Mouse (Mus musculus) myocyte (in vitro differentiated cells): ENCODE results near the gene Zkscan3. TPM values are rescaled to one million over a fixed set of nuclear protein-coding genes. Genes with fewer than 3 reads are reported as not detected.

Source experiments
- H3K27me3 ChIP-seq: one replicate; pipeline ENCODE4 v1.6.1; 2011; ENCODE audit not compliant: control insufficient read depth, insufficient read depth, insufficient read length
- H3K36me3 ChIP-seq: one replicate; pipeline ENCODE4 v1.6.1; 2011; ENCODE audit not compliant: control insufficient read depth, insufficient read depth
- H3K4me2 ChIP-seq: one replicate; pipeline ENCODE4 v1.6.1; 2011; ENCODE audit warnings: low read depth, control low read depth
- H3K4me3 ChIP-seq: one replicate; pipeline ENCODE4 v1.5.1; 2011; ENCODE audit warnings: mild to moderate bottlenecking, control low read depth, moderate library complexity
- H3K79me2 ChIP-seq: one replicate; pipeline ENCODE4 v1.6.1; 2011; ENCODE audit not compliant: control insufficient read depth, insufficient read depth
- H3ac ChIP-seq: one replicate; pipeline ENCODE4 v1.6.1; 2011; ENCODE audit not compliant: control insufficient read depth, insufficient read length
- CEBPB ChIP-seq: IDR thresholded peaks from 2 replicates; pipeline ENCODE4 v1.6.1; 2011; ENCODE audit warnings: mild to moderate bottlenecking, moderate library complexity; ENCODE audit not compliant: poor library complexity, insufficient read depth, severe bottlenecking
- E2F4 ChIP-seq: IDR thresholded peaks from one replicate; pipeline ENCODE4 v1.6.1; 2011; ENCODE audit warnings: mild to moderate bottlenecking, control low read depth, moderate library complexity; ENCODE audit not compliant: insufficient read depth
- MAX ChIP-seq: IDR thresholded peaks from one replicate; pipeline ENCODE4 v1.6.1; 2011; ENCODE audit warnings: low read depth, mild to moderate bottlenecking, control low read depth
- MYOD1 ChIP-seq, 3 experiments: IDR thresholded peaks; one replicate each; pipeline ENCODE4 v1.6.1; 2011; ENCODE audit warnings: control low read depth in 2 of 3, low read depth in 2 of 3, mild to moderate bottlenecking in 2 of 3, moderate library complexity in 1 of 3; ENCODE audit not compliant: insufficient read length in 2 of 3, control insufficient read depth in 1 of 3
- MYOG ChIP-seq, 3 experiments: IDR thresholded peaks; one replicate each; pipeline ENCODE4 v1.6.1; 2011; ENCODE audit warnings: control low read depth in 2 of 3, low read depth in 2 of 3, mild to moderate bottlenecking in 2 of 3; ENCODE audit not compliant: insufficient read length in 2 of 3, control insufficient read depth in 1 of 3, insufficient read depth in 1 of 3
- POLR2A ChIP-seq: IDR thresholded peaks from one replicate; pipeline ENCODE4 v1.6.1; 2011; ENCODE audit warnings: low read depth, mild to moderate bottlenecking, control low read depth, moderate library complexity; ENCODE audit not compliant: insufficient read length
- POLR2AphosphoS2 ChIP-seq: IDR thresholded peaks from one replicate; pipeline ENCODE4 v1.6.1; 2011; ENCODE audit warnings: low read depth, control low read depth; ENCODE audit not compliant: insufficient read length
- REST ChIP-seq: IDR thresholded peaks from one replicate; pipeline ENCODE4 v1.6.1; 2011; ENCODE audit warnings: mild to moderate bottlenecking, control low read depth, moderate library complexity; ENCODE audit not compliant: insufficient read depth, insufficient read length
- SRF ChIP-seq: IDR thresholded peaks from one replicate; pipeline ENCODE4 v1.6.1; 2011; ENCODE audit warnings: low read depth; ENCODE audit not compliant: control insufficient read depth, insufficient read length
- TCF12 ChIP-seq: IDR thresholded peaks from one replicate; pipeline ENCODE4 v1.6.1; 2011; ENCODE audit warnings: mild to moderate bottlenecking, control low read depth; ENCODE audit not compliant: poor library complexity, insufficient read depth, severe bottlenecking
- TCF3 ChIP-seq: IDR thresholded peaks from one replicate; pipeline ENCODE4 v1.6.1; 2011; ENCODE audit warnings: low read depth, control low read depth; ENCODE audit not compliant: insufficient read length
- USF1 ChIP-seq: IDR thresholded peaks from one replicate; pipeline ENCODE4 v1.6.1; 2011; ENCODE audit warnings: low read depth, mild to moderate bottlenecking, control low read depth, moderate library complexity
- polyA plus RNA-seq: library from polyadenylated mRNA; unstranded; fragments of >200 nt; fragmentation: generic; extraction: Trizol; gene quantifications from one replicate; pipeline ENCODE4 v1.2.1, GENCODE M21; 2012; ENCODE audit warnings: missing spikeins

Gene Zkscan3
- polyA plus RNA-seq, result 13.6 TPM

DNA sequence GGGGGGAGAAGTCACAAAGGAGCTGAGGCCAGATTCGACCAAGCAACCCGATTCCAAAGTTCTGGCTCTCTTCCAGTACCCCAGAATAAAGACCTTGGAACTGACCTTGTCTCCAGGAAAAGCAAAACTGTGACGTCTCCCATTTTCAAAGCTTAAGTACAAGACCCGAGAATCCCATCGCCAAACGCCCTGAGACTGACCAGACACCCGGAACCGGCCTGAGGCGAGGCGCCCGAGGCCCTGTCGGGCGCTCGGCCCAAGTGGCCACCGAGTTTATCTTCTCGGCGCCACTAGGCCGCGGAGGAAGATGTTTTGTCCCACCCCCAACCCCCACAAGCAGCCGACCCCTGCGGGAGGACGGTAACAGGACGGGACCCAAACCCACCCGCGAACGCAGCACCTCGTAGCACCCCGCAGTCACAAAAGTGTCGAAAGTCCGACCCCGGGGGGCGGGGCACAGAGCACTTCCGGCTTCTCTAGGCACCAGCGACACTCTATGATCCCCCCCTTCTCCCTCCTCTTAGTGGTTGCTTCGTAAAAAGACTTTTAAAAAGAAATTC is at the start of gene Zkscan3:
Gene Zkscan3 (minus strand): TSS at position 469 of the 560 bp plus-strand sequence.
- Histone ChIP-seq H3ac (peak within 1 kb of the TSS; percentile 31), H3K27me3 (no peaks in the 10 kb centered on the region)

DNA sequence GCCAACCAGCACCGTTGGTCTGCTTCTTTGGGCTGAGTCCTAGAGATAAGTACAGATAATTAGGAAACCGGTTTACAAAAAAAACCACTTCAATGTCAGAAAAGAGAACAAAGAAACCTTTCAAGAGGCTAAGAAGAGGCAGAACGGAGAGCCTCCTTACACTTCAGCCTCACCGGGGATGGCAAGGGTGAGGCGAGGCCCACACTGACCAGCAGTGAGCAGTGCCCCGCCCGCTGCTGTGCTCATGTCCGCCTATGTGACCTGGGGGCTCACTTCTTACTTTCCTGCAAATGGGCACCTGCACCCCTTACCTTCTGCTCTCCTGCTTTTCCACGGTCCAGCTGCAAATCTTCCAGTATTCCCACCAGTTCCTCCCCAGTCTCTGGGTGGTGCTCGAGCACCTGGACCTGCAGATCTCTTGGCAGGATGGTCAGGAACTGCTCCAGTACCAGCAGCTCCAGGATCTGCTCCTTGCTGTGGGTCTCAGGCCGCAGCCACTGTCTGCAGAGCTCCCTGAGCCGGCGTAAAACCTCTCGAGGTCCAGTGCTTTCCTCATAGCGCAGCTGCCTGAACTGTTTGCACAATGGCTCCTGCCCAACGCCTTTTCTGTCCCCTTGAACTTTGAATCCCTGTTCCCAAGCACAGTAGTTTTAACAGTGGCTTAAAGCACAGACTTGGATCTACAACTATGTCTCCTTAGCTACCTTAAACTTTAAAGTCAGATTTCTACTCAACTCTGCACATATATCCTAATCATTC is 45.5 kb upstream of the Zkscan3 start:
- TF ChIP-seq TCF12 (no peak), MYOD1 (IDR thresholded peaks at IDR 0.05; ENCODE audit: control insufficient read depth in 1 of 3, insufficient read length in 2 of 3, low read depth in 2 of 3) (no peak), SRF (no peak), POLR2AphosphoS2 (no peak), TCF3 (no peak), E2F4 (no peak), USF1 (no peak), CEBPB (no peak), MYOG (IDR thresholded peaks at IDR 0.05; ENCODE audit: control insufficient read depth in 1 of 3, insufficient read depth in 1 of 3, insufficient read length in 2 of 3, low read depth in 2 of 3) (no peak), MAX (no peak), REST (no peak), POLR2A (no peak)
- Histone ChIP-seq H3K27me3 (no peaks in the 10 kb centered on the region), H3ac (no peak overlapping the region), H3K36me3 (peaks cover 27% of the 10 kb centered on the region), H3K79me2 (peaks cover 39% of the 10 kb centered on the region), H3K4me2 (no peak overlapping the region), H3K4me3 (no peak overlapping the region)

More for the DNA sequence above, at the start of gene Zkscan3:
- Histone ChIP-seq H3K4me2 (peak within 1 kb of the TSS; percentile 72), H3K4me3 (peak within 1 kb of the TSS; percentile 70), H3K79me2 (peaks cover 35% of the 10 kb centered on the region), H3K36me3 (peaks cover 13% of the 10 kb centered on the region)
- TF ChIP-seq POLR2AphosphoS2, result peak; percentile 79
- TF ChIP-seq REST, result no peak
- TF ChIP-seq MYOD1 (IDR thresholded peaks at IDR 0.05; ENCODE audit: control insufficient read depth in 1 of 3, insufficient read length in 2 of 3, low read depth in 2 of 3), result no peak
- TF ChIP-seq TCF12, result no peak
- no peak for TF ChIP-seq CEBPB
- no peak for TF ChIP-seq MAX
- TF ChIP-seq SRF, result no peak
- TF ChIP-seq POLR2A, result peak; percentile 82
- no peak for TF ChIP-seq TCF3
- no peak for TF ChIP-seq E2F4
- TF ChIP-seq USF1, result no peak
- TF ChIP-seq MYOG (IDR thresholded peaks at IDR 0.05; ENCODE audit: control insufficient read depth in 1 of 3, insufficient read depth in 1 of 3, insufficient read length in 2 of 3, low read depth in 2 of 3), result no peak

- TF ChIP-seq TCF12, result no peak
- TF ChIP-seq REST, result no peak
- TF ChIP-seq SRF, result no peak
- no peak for TF ChIP-seq POLR2AphosphoS2
- Histone ChIP-seq H3K4me2 (no peak overlapping the region), H3ac (no peak overlapping the region), H3K27me3 (no peaks in the 10 kb centered on the region), H3K4me3 (no peak overlapping the region), H3K79me2 (peaks cover 26% of the 10 kb centered on the region), H3K36me3 (peaks cover 27% of the 10 kb centered on the region)
Measured at GRCm38 (mm10) chr13:21446796-21447195, 44.2 kb upstream of the Zkscan3 start.

- Histone ChIP-seq H3K79me2 (no peaks in the 10 kb centered on the region), H3K36me3 (peaks cover 13% of the 10 kb centered on the region), H3K4me2 (peak overlapping the region; percentile 30), H3K4me3 (no peak overlapping the region), H3K27me3 (no peaks in the 10 kb centered on the region), H3ac (no peak overlapping the region)
- TF ChIP-seq POLR2AphosphoS2 (no peak), REST (no peak), MYOD1 (IDR thresholded peaks at IDR 0.05; ENCODE audit: control insufficient read depth in 1 of 3, insufficient read length in 2 of 3, low read depth in 2 of 3) (no peak), USF1 (no peak), TCF12 (no peak), SRF (no peak), CEBPB (no peak), POLR2A (no peak), TCF3 (no peak), MYOG (IDR thresholded peaks at IDR 0.05; ENCODE audit: control insufficient read depth in 1 of 3, insufficient read depth in 1 of 3, insufficient read length in 2 of 3, low read depth in 2 of 3) (no peak), MAX (no peak), E2F4 (no peak)
Measured at GRCm38 (mm10) chr13:21441207-21441572, 38.6 kb upstream of the Zkscan3 start.
